Mouse (Mus musculus): ENCODE results near the gene Gm20388. TPM values are rescaled to one million over a fixed set of nuclear protein-coding genes. Genes with fewer than 3 reads are reported as not detected.

Gm20388 gene
- polyA plus RNA-seq, 1 experiment from 2014 or later = 7.4 TPM

GRCm38 (mm10) chr8:123826758-123827157 is 3916.1 kb downstream of the Gm20388 start:
- Histone ChIP-seq H3K4me2 (ENCODE audit: low read depth, low read length) (no peak overlapping the region), H3K27ac (ENCODE audit: low read length) (no peak overlapping the region), H3K36me3 (ENCODE audit: control insufficient read depth, insufficient read depth, low read length) (peaks cover 3% of the 10 kb centered on the region; the same call in 1 of the 2 replicates), H3K27me3 (ENCODE audit: control insufficient read depth, insufficient read depth, low read length) (no peaks in the 10 kb centered on the region), H3K9ac (ENCODE audit: low read length) (no peak overlapping the region), H3K4me1 (ENCODE audit: control insufficient read depth, insufficient read depth, low read length) (no peaks in the 10 kb centered on the region), H3K4me3 (replicated peaks; ENCODE audit: low read length) (no peak overlapping the region), H3K9me3 (replicated peaks; ENCODE audit: control insufficient read depth, low read length) (no peaks in the 10 kb centered on the region; the same call in 1 of the 2 replicates)
- ATAC-seq (ENCODE audit: insufficient read depth, low FRiP score) = no peak
- WGBS = 87% methylated on average over 7 of the region's 7 CpGs

GRCm38 (mm10) chr8:123827523-123827922 is 3916.9 kb downstream of the Gm20388 start:
- H3K9me3 ChIP-seq (replicated peaks; ENCODE audit: control insufficient read depth, low read length) = no peaks in the 10 kb centered on the region; the same call in 1 of the 2 replicates
- 86% methylated on average over 13 of the region's 13 CpGs for WGBS
- no peaks in the 10 kb centered on the region for H3K4me1 ChIP-seq (ENCODE audit: control insufficient read depth, insufficient read depth, low read length)
- ATAC-seq (ENCODE audit: insufficient read depth, low FRiP score) = no peak
- no peak overlapping the region for H3K4me2 ChIP-seq (ENCODE audit: low read depth, low read length)
- H3K4me3 ChIP-seq (replicated peaks; ENCODE audit: low read length) = no peak overlapping the region
- H3K9ac ChIP-seq (ENCODE audit: low read length) = no peak overlapping the region
- H3K27me3 ChIP-seq (ENCODE audit: control insufficient read depth, insufficient read depth, low read length) = no peaks in the 10 kb centered on the region
- H3K36me3 ChIP-seq (ENCODE audit: control insufficient read depth, insufficient read depth, low read length) = peaks cover 5% of the 10 kb centered on the region; the same call in 1 of the 2 replicates
- H3K27ac ChIP-seq (ENCODE audit: low read length) = no peak overlapping the region

GRCm38 (mm10) chr8:123832757-123833156 is 3922.1 kb downstream of the Gm20388 start:
- Histone ChIP-seq H3K9ac (ENCODE audit: low read length) (no peak overlapping the region), H3K36me3 (ENCODE audit: control insufficient read depth, insufficient read depth, low read length) (peaks cover 14% of the 10 kb centered on the region), H3K9me3 (replicated peaks; ENCODE audit: control insufficient read depth, low read length) (no peaks in the 10 kb centered on the region), H3K27ac (ENCODE audit: low read length) (no peak overlapping the region), H3K27me3 (ENCODE audit: control insufficient read depth, insufficient read depth, low read length) (no peaks in the 10 kb centered on the region), H3K4me3 (replicated peaks; ENCODE audit: low read length) (no peak overlapping the region), H3K4me2 (ENCODE audit: low read depth, low read length) (no peak overlapping the region), H3K4me1 (ENCODE audit: control insufficient read depth, insufficient read depth, low read length) (no peaks in the 10 kb centered on the region)
- ATAC-seq (ENCODE audit: insufficient read depth, low FRiP score) = no peak
- 95% methylated on average over 4 of the region's 4 CpGs for WGBS

GRCm38 (mm10) chr8:123835451-123835850 is 3924.8 kb downstream of the Gm20388 start:
- no peak overlapping the region for H3K4me3 ChIP-seq (replicated peaks; ENCODE audit: low read length)
- ATAC-seq (ENCODE audit: insufficient read depth, low FRiP score) = no peak
- no peak overlapping the region for H3K4me2 ChIP-seq (ENCODE audit: low read depth, low read length)
- H3K9ac ChIP-seq (ENCODE audit: low read length) = no peak overlapping the region
- 50% methylated on average over 9 of the region's 9 CpGs for WGBS
- H3K36me3 ChIP-seq (ENCODE audit: control insufficient read depth, insufficient read depth, low read length) = peaks cover 14% of the 10 kb centered on the region; the same call in 1 of the 2 replicates
- no peaks in the 10 kb centered on the region for H3K27me3 ChIP-seq (ENCODE audit: control insufficient read depth, insufficient read depth, low read length)
- H3K27ac ChIP-seq (ENCODE audit: low read length) = no peak overlapping the region
- H3K9me3 ChIP-seq (replicated peaks; ENCODE audit: control insufficient read depth, low read length) = no peaks in the 10 kb centered on the region
- no peaks in the 10 kb centered on the region for H3K4me1 ChIP-seq (ENCODE audit: control insufficient read depth, insufficient read depth, low read length)

- H3K27me3 ChIP-seq (ENCODE audit: control insufficient read depth, insufficient read depth, low read length) = no peaks in the 10 kb centered on the region
- no peaks in the 10 kb centered on the region for H3K9me3 ChIP-seq (replicated peaks; ENCODE audit: control insufficient read depth, low read length)
- H3K36me3 ChIP-seq (ENCODE audit: control insufficient read depth, insufficient read depth, low read length) = peaks cover 14% of the 10 kb centered on the region; the same call in 1 of the 2 replicates
- WGBS = 83% methylated on average over 6 of the region's 6 CpGs
- H3K4me1 ChIP-seq (ENCODE audit: control insufficient read depth, insufficient read depth, low read length) = no peaks in the 10 kb centered on the region
- no peak overlapping the region for H3K4me2 ChIP-seq (ENCODE audit: low read depth, low read length)
- H3K27ac ChIP-seq (ENCODE audit: low read length) = no peak overlapping the region
- no peak overlapping the region for H3K9ac ChIP-seq (ENCODE audit: low read length)
- ATAC-seq (ENCODE audit: insufficient read depth, low FRiP score) = no peak
- H3K4me3 ChIP-seq (replicated peaks; ENCODE audit: low read length) = no peak overlapping the region
These were observed 3925.7 kb downstream of the Gm20388 start for GRCm38 (mm10) chr8:123836354-123836753.

- WGBS = 62% methylated on average over 9 of the region's 9 CpGs
- Histone ChIP-seq H3K9me3 (replicated peaks; ENCODE audit: control insufficient read depth, low read length) (no peaks in the 10 kb centered on the region), H3K9ac (ENCODE audit: low read length) (no peak overlapping the region), H3K27me3 (ENCODE audit: control insufficient read depth, insufficient read depth, low read length) (no peaks in the 10 kb centered on the region), H3K27ac (ENCODE audit: low read length) (no peak overlapping the region), H3K36me3 (ENCODE audit: control insufficient read depth, insufficient read depth, low read length) (0 out of 2 replicates have a peak, but pooled peaks cover 4% of the 10 kb centered on the region), H3K4me3 (replicated peaks; ENCODE audit: low read length) (no peak overlapping the region), H3K4me2 (ENCODE audit: low read depth, low read length) (no peak overlapping the region), H3K4me1 (ENCODE audit: control insufficient read depth, insufficient read depth, low read length) (no peaks in the 10 kb centered on the region)
- ATAC-seq (ENCODE audit: insufficient read depth, low FRiP score) = no peak
These were observed 3927.9 kb downstream of the Gm20388 start for GRCm38 (mm10) chr8:123838496-123838895.

GRCm38 (mm10) chr8:123840578-123841345 is 3930.1 kb downstream of the Gm20388 start:
- Histone ChIP-seq H3K9me3 (replicated peaks; ENCODE audit: control insufficient read depth, low read length) (no peaks in the 10 kb centered on the region), H3K4me3 (replicated peaks; ENCODE audit: low read length) (no peak overlapping the region), H3K27me3 (ENCODE audit: control insufficient read depth, insufficient read depth, low read length) (no peaks in the 10 kb centered on the region), H3K27ac (ENCODE audit: low read length) (no peak overlapping the region), H3K4me2 (ENCODE audit: low read depth, low read length) (no peak overlapping the region), H3K4me1 (ENCODE audit: control insufficient read depth, insufficient read depth, low read length) (no peaks in the 10 kb centered on the region), H3K36me3 (ENCODE audit: control insufficient read depth, insufficient read depth, low read length) (no peaks in the 10 kb centered on the region), H3K9ac (ENCODE audit: low read length) (no peak overlapping the region)
- ATAC-seq (ENCODE audit: insufficient read depth, low FRiP score) = no peak
- 87% methylated on average over 15 of the region's 15 CpGs for WGBS

GRCm38 (mm10) chr8:123842086-123842485 is 3931.4 kb downstream of the Gm20388 start:
- no peaks in the 10 kb centered on the region for H3K4me1 ChIP-seq (ENCODE audit: control insufficient read depth, insufficient read depth, low read length)
- no peaks in the 10 kb centered on the region for H3K27me3 ChIP-seq (ENCODE audit: control insufficient read depth, insufficient read depth, low read length)
- H3K27ac ChIP-seq (ENCODE audit: low read length) = no peak overlapping the region
- H3K9me3 ChIP-seq (replicated peaks; ENCODE audit: control insufficient read depth, low read length) = no peaks in the 10 kb centered on the region
- H3K36me3 ChIP-seq (ENCODE audit: control insufficient read depth, insufficient read depth, low read length) = no peaks in the 10 kb centered on the region
- H3K9ac ChIP-seq (ENCODE audit: low read length) = no peak overlapping the region
- H3K4me2 ChIP-seq (ENCODE audit: low read depth, low read length) = no peak overlapping the region
- no peak for ATAC-seq (ENCODE audit: insufficient read depth, low FRiP score)
- 89% methylated on average over 12 of the region's 12 CpGs for WGBS
- no peak overlapping the region for H3K4me3 ChIP-seq (replicated peaks; ENCODE audit: low read length)

GRCm38 (mm10) chr8:123844341-123844740 is 3933.7 kb downstream of the Gm20388 start:
- ATAC-seq (ENCODE audit: insufficient read depth, low FRiP score) = no peak
- 78% methylated on average over 7 of the region's 7 CpGs for WGBS
- Histone ChIP-seq H3K27ac (ENCODE audit: low read length) (no peak overlapping the region), H3K4me3 (replicated peaks; ENCODE audit: low read length) (no peak overlapping the region), H3K36me3 (ENCODE audit: control insufficient read depth, insufficient read depth, low read length) (no peaks in the 10 kb centered on the region), H3K9ac (ENCODE audit: low read length) (no peak overlapping the region), H3K9me3 (replicated peaks; ENCODE audit: control insufficient read depth, low read length) (no peaks in the 10 kb centered on the region), H3K4me1 (ENCODE audit: control insufficient read depth, insufficient read depth, low read length) (no peaks in the 10 kb centered on the region), H3K4me2 (ENCODE audit: low read depth, low read length) (no peak overlapping the region), H3K27me3 (ENCODE audit: control insufficient read depth, insufficient read depth, low read length) (no peaks in the 10 kb centered on the region)
